Mouse (Mus musculus): ENCODE measurements at regions not wholly inside any gene's neighbourhood (a gene's known extent, or its start where the extent isn't known, plus 50 kb on each side); places are given as distances from the start of the nearest gene placed in this dataset.

- no peaks in the 10 kb centered on the region for H3K36me3 ChIP-seq
- H3K9me3 ChIP-seq (replicated peaks) = no peaks in the 10 kb centered on the region
- H3K27me3 ChIP-seq (replicated peaks) = no peaks in the 10 kb centered on the region
- no peak overlapping the region for H3K4me3 ChIP-seq
- H3K27ac ChIP-seq = no peak overlapping the region
- WGBS (ENCODE audit: insufficient replicate concordance) = 55% methylated on average over 1 of the region's 1 CpGs
- ATAC-seq = no peak
- H3K9ac ChIP-seq = no peak overlapping the region
- no peak overlapping the region for H3K4me2 ChIP-seq
- H3K4me1 ChIP-seq = no peaks in the 10 kb centered on the region
Observed at GRCm38 (mm10) chr4:75713960-75714359, 435.9 kb upstream of the Dmac1 start.

DNA sequence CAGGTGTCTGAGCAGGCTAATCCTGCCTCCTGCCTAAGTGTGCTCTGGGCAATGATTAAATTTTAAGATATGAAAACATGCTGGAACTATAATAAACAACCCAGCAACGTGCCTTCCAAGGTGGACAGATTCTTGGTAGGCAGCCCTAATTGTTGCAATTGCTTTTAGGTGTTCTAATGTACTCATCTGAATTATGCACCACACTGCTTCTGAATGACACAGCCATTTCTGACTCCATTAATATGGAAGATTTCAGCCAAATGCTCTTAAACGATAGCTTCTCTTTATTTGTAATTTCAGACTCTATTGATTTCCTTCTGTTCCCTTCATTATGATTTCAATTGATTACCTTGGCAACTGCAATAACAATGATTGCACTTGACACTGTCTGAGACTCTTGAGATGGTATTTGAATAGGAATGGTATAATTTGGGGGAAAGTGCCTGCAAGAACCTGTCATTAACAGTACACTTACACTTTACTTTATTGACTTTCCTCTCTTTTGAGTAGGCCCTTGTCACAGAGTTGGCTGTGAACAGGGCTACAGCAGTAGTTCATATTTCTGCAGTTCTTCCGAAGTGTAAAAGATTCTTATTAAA, 422.8 kb upstream of the Dmac1 start:
- WGBS (ENCODE audit: insufficient replicate concordance) = 61% methylated on average over 3 of the region's 3 CpGs
- Histone ChIP-seq H3K27ac (no peak overlapping the region), H3K9me3 (replicated peaks) (no peaks in the 10 kb centered on the region), H3K36me3 (no peaks in the 10 kb centered on the region), H3K4me1 (no peaks in the 10 kb centered on the region), H3K4me2 (no peak overlapping the region), H3K27me3 (replicated peaks) (no peaks in the 10 kb centered on the region), H3K9ac (no peak overlapping the region), H3K4me3 (no peak overlapping the region)
- ATAC-seq = no peak

- ATAC-seq = no peak
- H3K4me2 ChIP-seq = no peak overlapping the region
- H3K27ac ChIP-seq = no peak overlapping the region
- H3K4me3 ChIP-seq = no peak overlapping the region
- no peaks in the 10 kb centered on the region for H3K27me3 ChIP-seq (replicated peaks)
- H3K36me3 ChIP-seq = no peaks in the 10 kb centered on the region
- no peaks in the 10 kb centered on the region for H3K9me3 ChIP-seq (replicated peaks)
- no peak overlapping the region for H3K9ac ChIP-seq
- 65% methylated on average over 3 of the region's 3 CpGs for whole genome bisulfite sequencing (ENCODE audit: insufficient replicate concordance)
- no peaks in the 10 kb centered on the region for H3K4me1 ChIP-seq
Observed at GRCm38 (mm10) chr4:75676590-75677174, 398.6 kb upstream of the Dmac1 start.

DNA sequence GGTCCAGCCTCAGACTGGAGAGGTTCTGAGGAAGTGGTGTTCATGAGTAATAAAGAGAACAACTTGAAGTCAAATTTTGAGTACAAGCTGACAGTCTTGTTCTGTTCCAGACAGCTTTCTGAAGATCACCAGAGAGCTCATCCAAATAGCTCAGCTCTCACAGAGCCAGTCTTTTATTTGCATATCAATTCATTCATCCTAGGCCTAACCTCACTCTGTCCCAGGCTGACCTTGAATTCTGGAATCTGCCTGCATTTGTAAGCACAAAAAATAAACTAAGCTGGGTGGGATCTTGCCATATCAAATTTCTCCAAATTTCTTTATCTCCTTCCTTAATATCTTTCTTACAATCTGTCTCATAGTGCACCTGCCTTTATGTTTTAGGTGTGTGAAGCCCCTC, 362.9 kb upstream of the Dmac1 start:
- Histone ChIP-seq H3K4me3 (no peak overlapping the region), H3K27me3 (replicated peaks) (no peaks in the 10 kb centered on the region), H3K9ac (no peak overlapping the region), H3K4me2 (no peak overlapping the region), H3K36me3 (no peaks in the 10 kb centered on the region), H3K4me1 (no peaks in the 10 kb centered on the region), H3K27ac (no peak overlapping the region), H3K9me3 (replicated peaks) (no peaks in the 10 kb centered on the region)
- ATAC-seq = no peak

DNA sequence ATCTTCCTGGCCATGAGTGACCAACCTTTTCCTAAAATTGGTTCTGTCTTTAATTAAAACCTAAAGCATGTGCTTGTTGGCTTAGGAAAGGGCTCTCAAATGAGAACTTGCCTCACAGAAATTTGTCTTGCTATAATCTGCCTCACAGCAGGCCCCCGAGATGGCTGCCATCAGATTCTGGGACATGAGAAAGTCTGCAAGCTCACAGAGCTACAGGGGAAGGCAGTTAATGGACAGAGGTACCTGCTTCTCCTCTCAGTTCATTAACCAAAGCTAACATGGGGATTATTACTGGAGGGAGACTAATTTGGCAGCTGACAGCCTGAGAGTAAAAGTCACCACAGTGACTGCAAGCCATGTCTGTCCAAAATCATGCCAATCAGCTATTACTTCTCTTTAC, 358.5 kb upstream of the Dmac1 start:
- no peaks in the 10 kb centered on the region for H3K36me3 ChIP-seq
- no peak for ATAC-seq
- no peaks in the 10 kb centered on the region for H3K27me3 ChIP-seq (replicated peaks)
- H3K9ac ChIP-seq = no peak overlapping the region
- WGBS (ENCODE audit: insufficient replicate concordance) = 81% methylated on average over 1 of the region's 1 CpGs
- no peaks in the 10 kb centered on the region for H3K4me1 ChIP-seq
- H3K4me2 ChIP-seq = no peak overlapping the region
- H3K27ac ChIP-seq = no peak overlapping the region
- no peaks in the 10 kb centered on the region for H3K9me3 ChIP-seq (replicated peaks)
- H3K4me3 ChIP-seq = no peak overlapping the region

GRCm38 (mm10) chr4:75589901-75590300, 311.8 kb upstream of the Dmac1 start:
- Histone ChIP-seq H3K36me3 (no peaks in the 10 kb centered on the region), H3K9me3 (replicated peaks) (no peaks in the 10 kb centered on the region), H3K9ac (no peak overlapping the region), H3K4me3 (no peak overlapping the region), H3K4me2 (no peak overlapping the region), H3K27me3 (replicated peaks) (no peaks in the 10 kb centered on the region), H3K4me1 (no peaks in the 10 kb centered on the region), H3K27ac (no peak overlapping the region)
- no peak for ATAC-seq
- WGBS (ENCODE audit: insufficient replicate concordance) = 66% methylated on average over 3 of the region's 3 CpGs

- Histone ChIP-seq H3K36me3 (no peaks in the 10 kb centered on the region), H3K4me1 (no peaks in the 10 kb centered on the region), H3K4me3 (no peak overlapping the region), H3K27me3 (replicated peaks) (no peaks in the 10 kb centered on the region), H3K9me3 (replicated peaks) (no peaks in the 10 kb centered on the region), H3K27ac (no peak overlapping the region), H3K9ac (no peak overlapping the region), H3K4me2 (no peak overlapping the region)
- ATAC-seq = no peak
- 64% methylated on average over 6 of the region's 6 CpGs for WGBS (ENCODE audit: insufficient replicate concordance)
Observed at GRCm38 (mm10) chr4:75588095-75588875, 310.2 kb upstream of the Dmac1 start.

DNA sequence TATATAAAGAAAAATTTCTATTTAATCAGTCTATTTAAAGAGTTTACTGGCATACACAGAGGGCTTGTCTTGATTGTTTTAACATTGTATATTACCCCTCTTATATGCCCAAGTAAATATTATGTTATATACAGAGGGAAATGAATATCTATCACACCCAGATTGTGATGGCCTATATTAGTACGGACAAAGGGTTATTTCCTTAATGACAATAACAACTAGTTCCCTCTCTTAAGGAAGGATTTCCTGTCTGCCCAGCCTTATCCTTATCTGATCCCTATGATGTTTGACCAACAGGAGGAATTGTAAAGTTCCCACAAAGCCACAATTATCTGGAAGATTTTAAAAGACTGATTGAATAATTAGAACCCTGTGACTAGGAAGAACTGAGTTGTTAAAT, 301.8 kb upstream of the Dmac1 start:
- no peak overlapping the region for H3K27ac ChIP-seq
- 54% methylated on average over 1 of the region's 1 CpGs for WGBS (ENCODE audit: insufficient replicate concordance)
- H3K9ac ChIP-seq = no peak overlapping the region
- H3K36me3 ChIP-seq = no peaks in the 10 kb centered on the region
- H3K27me3 ChIP-seq (replicated peaks) = no peaks in the 10 kb centered on the region
- no peaks in the 10 kb centered on the region for H3K4me1 ChIP-seq
- ATAC-seq = no peak
- no peak overlapping the region for H3K4me3 ChIP-seq
- H3K9me3 ChIP-seq (replicated peaks) = no peaks in the 10 kb centered on the region
- H3K4me2 ChIP-seq = no peak overlapping the region

DNA sequence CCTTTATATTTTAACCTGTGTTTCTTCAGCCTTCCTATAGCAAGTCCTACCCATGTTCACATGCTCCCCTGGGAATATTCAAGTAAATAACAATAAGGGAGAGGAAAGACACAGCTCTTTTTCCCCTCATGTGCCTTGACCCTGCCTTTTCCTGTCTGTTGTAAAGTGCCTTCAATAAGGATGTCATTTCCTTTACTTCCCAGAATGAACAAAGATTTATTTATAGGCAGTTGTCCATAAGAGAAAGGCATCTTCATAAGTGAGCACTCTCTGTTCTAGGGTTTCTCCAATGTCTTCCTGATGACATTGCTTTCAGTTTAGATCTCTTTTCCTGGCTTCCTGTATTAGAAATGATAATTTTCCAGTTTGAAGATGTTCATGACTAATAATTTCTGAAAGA, 294.5 kb upstream of the Dmac1 start:
- Histone ChIP-seq H3K27me3 (replicated peaks) (no peaks in the 10 kb centered on the region), H3K36me3 (no peaks in the 10 kb centered on the region), H3K4me1 (no peaks in the 10 kb centered on the region), H3K4me2 (no peak overlapping the region), H3K27ac (no peak overlapping the region), H3K9ac (no peak overlapping the region), H3K4me3 (no peak overlapping the region), H3K9me3 (replicated peaks) (no peaks in the 10 kb centered on the region)
- no peak for ATAC-seq

- no peaks in the 10 kb centered on the region for H3K36me3 ChIP-seq
- H3K4me1 ChIP-seq = no peaks in the 10 kb centered on the region
- H3K27ac ChIP-seq = no peak overlapping the region
- no peak overlapping the region for H3K4me3 ChIP-seq
- H3K27me3 ChIP-seq (replicated peaks) = no peaks in the 10 kb centered on the region
- no peak for ATAC-seq
- no peaks in the 10 kb centered on the region for H3K9me3 ChIP-seq (replicated peaks)
- no peak overlapping the region for H3K9ac ChIP-seq
- 49% methylated on average over 2 of the region's 2 CpGs for WGBS (ENCODE audit: insufficient replicate concordance)
- no peak overlapping the region for H3K4me2 ChIP-seq
Observed at GRCm38 (mm10) chr4:75567630-75568029, 289.5 kb upstream of the Dmac1 start.

DNA sequence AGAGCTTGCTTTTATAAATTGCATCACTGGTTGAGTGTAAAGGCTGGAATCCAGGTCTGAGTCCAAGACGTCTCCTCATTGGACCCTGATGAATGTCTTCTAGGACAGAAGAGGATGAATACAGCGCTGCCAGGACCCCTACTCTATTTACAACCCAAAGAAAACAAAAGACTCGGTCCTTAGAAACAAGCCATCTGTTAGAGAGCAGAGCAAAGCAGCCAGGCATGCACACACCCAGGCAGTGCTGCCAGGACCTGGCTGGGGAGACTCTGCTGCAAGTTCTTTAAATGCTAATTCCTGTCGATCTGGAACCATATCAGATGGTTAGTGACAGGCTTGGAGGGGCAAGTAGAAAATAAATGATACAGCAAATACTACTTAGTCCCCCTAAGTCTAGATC, 284.4 kb upstream of the Dmac1 start:
- ATAC-seq = no peak
- Histone ChIP-seq H3K4me2 (no peak overlapping the region), H3K4me3 (no peak overlapping the region), H3K27me3 (replicated peaks) (no peaks in the 10 kb centered on the region), H3K36me3 (no peaks in the 10 kb centered on the region), H3K27ac (no peak overlapping the region), H3K9me3 (replicated peaks) (no peaks in the 10 kb centered on the region), H3K4me1 (no peaks in the 10 kb centered on the region), H3K9ac (no peak overlapping the region)
- 31% methylated on average over 4 of the region's 4 CpGs for WGBS (ENCODE audit: insufficient replicate concordance)

- Histone ChIP-seq H3K36me3 (no peaks in the 10 kb centered on the region), H3K27me3 (replicated peaks) (no peaks in the 10 kb centered on the region), H3K4me2 (no peak overlapping the region), H3K4me1 (no peaks in the 10 kb centered on the region), H3K27ac (no peak overlapping the region), H3K9ac (no peak overlapping the region), H3K4me3 (no peak overlapping the region), H3K9me3 (replicated peaks) (no peaks in the 10 kb centered on the region)
- WGBS (ENCODE audit: insufficient replicate concordance) = 26% methylated on average over 1 of the region's 1 CpGs
- ATAC-seq = no peak
Observed at GRCm38 (mm10) chr4:75561792-75562191, 283.7 kb upstream of the Dmac1 start.

- ATAC-seq = no peak
- no peaks in the 10 kb centered on the region for H3K36me3 ChIP-seq
- no peak overlapping the region for H3K9ac ChIP-seq
- H3K4me3 ChIP-seq = no peak overlapping the region
- H3K4me2 ChIP-seq = no peak overlapping the region
- H3K4me1 ChIP-seq = no peaks in the 10 kb centered on the region
- no peaks in the 10 kb centered on the region for H3K9me3 ChIP-seq (replicated peaks)
- WGBS (ENCODE audit: insufficient replicate concordance) = 61% methylated on average over 2 of the region's 2 CpGs
- no peak overlapping the region for H3K27ac ChIP-seq
- no peaks in the 10 kb centered on the region for H3K27me3 ChIP-seq (replicated peaks)
Observed at GRCm38 (mm10) chr4:75537787-75538186, 259.7 kb upstream of the Dmac1 start.
